Mouse (Mus musculus): ENCODE measurements around the gene Mllt1. TPM values are rescaled to one million over a fixed set of nuclear protein-coding genes. Genes with fewer than 3 reads are reported as not detected.

Mllt1 gene
- total RNA-seq, 1 experiment, result 24.6 TPM

DNA sequence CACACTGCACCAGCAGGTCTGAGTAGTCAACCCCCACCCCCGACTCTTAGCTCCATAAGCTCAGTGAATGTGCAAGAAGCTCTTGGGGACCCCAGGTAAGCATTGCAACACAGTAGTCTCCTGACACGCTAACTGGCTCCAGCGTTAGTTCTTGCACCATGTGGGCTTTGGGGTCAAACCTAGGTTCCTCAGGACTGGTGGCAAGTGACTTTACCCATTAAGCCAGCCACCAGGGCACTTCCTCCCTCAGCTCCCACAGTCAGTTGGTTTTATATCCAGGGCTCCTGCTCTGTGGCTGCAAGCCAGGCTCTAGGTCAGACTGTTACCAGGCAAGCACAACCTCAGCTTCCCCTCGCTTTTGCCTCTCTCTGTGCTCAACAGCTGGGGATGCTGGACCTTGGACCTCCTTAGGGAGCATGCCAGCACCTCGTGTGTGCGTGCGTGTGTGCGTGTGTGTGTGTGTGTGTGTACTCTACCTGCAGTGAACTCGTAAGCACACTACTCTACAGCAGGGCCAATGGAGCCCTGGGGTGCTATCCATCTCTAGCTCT, 39.8 kb downstream of the Mllt1 start:
- DNase-seq (ENCODE audit: low read depth, low spot score), result no peak
- no peaks in the 10 kb centered on the region for H3K9me3 ChIP-seq (ENCODE audit: control insufficient read depth, insufficient read depth, low read depth, low read length)
- in situ Hi-C loops (cut with MboI; ENCODE audit: low sequenced_read_pairs in 2 of 2, unreplicated experiment in 2 of 2), result no loop called here
- peaks cover 0 to 2% of the 10 kb centered on the region in 2 experiments; a peak in 1 of 4 replicates for H3K4me1 ChIP-seq (ENCODE audit: control insufficient read depth in 2 of 2, insufficient read depth in 2 of 2, low read length in 2 of 2, poor library complexity in 1 of 2)
- H3K4me3 ChIP-seq (ENCODE audit: insufficient read depth in 1 of 2, low read depth in 1 of 2, low read length in 2 of 2, poor library complexity in 1 of 2, severe bottlenecking in 1 of 2), result no peak overlapping the region
- TF ChIP-seq CHD2 (IDR thresholded peaks at IDR 0.05; ENCODE audit: low read depth, low read length), result no peak
- no peak for TF ChIP-seq HCFC1 (IDR thresholded peaks at IDR 0.05; ENCODE audit: borderline replicate concordance, insufficient read depth, low read length)
- TF ChIP-seq ZC3H11A (IDR thresholded peaks at IDR 0.05; ENCODE audit: borderline replicate concordance, low read depth, low read length), result no peak
- no peak for TF ChIP-seq MAFK (IDR thresholded peaks at IDR 0.05; ENCODE audit: insufficient read depth, low read depth, low read length)
- no peak for TF ChIP-seq ZNF384 (IDR thresholded peaks at IDR 0.05; ENCODE audit: low read depth, low read length)
- H3K9ac ChIP-seq (ENCODE audit: insufficient read depth, low read depth, low read length, poor library complexity, severe bottlenecking), result no peak overlapping the region
- peaks cover 63% of the 10 kb centered on the region for H3K36me3 ChIP-seq (ENCODE audit: control insufficient read depth, insufficient read depth, low read length, poor library complexity, severe bottlenecking)
- no peak overlapping the region for H3K27ac ChIP-seq (ENCODE audit: insufficient read depth, low read depth, low read length, poor library complexity, severe bottlenecking)

DNA sequence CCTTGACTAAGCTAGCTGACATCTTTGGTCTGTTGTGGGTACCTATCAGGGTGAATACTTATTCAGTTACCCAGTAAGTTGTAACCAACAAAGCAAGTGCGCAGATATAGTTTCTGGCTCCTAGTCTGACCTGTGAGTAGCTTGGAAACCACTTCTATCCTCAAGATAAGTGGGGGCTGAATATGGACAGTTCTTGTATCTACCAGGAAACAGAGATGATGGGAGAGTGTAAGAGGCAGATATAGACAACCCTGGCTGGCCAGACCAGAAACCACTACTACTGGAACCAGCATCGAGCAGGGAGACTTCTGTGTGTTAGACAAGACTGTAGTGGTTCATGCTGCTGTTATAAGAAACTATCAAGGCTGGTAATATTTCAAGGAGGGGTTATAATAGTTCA, 45.2 kb downstream of the Mllt1 start:
- H3K9me3 ChIP-seq (ENCODE audit: control insufficient read depth, insufficient read depth, low read depth, low read length), result no peaks in the 10 kb centered on the region
- H3K27ac ChIP-seq (ENCODE audit: insufficient read depth, low read depth, low read length, poor library complexity, severe bottlenecking), result no peak overlapping the region
- in situ Hi-C loops (cut with MboI; ENCODE audit: low sequenced_read_pairs in 2 of 2, unreplicated experiment in 2 of 2), result no loop called here
- H3K9ac ChIP-seq (ENCODE audit: insufficient read depth, low read depth, low read length, poor library complexity, severe bottlenecking), result no peak overlapping the region
- peaks cover 3 to 8% of the 10 kb centered on the region in 2 experiments for H3K4me1 ChIP-seq (ENCODE audit: control insufficient read depth in 2 of 2, insufficient read depth in 2 of 2, low read length in 2 of 2, poor library complexity in 1 of 2)
- peaks cover 45% of the 10 kb centered on the region for H3K36me3 ChIP-seq (ENCODE audit: control insufficient read depth, insufficient read depth, low read length, poor library complexity, severe bottlenecking)
- TF ChIP-seq HCFC1 (IDR thresholded peaks at IDR 0.05; ENCODE audit: borderline replicate concordance, insufficient read depth, low read length) (no peak), CHD2 (IDR thresholded peaks at IDR 0.05; ENCODE audit: low read depth, low read length) (no peak), MAFK (IDR thresholded peaks at IDR 0.05; ENCODE audit: insufficient read depth, low read depth, low read length) (no peak), ZNF384 (IDR thresholded peaks at IDR 0.05; ENCODE audit: low read depth, low read length) (no peak), ZC3H11A (IDR thresholded peaks at IDR 0.05; ENCODE audit: borderline replicate concordance, low read depth, low read length) (no peak)
- H3K4me3 ChIP-seq (ENCODE audit: insufficient read depth in 1 of 2, low read depth in 1 of 2, low read length in 2 of 2, poor library complexity in 1 of 2, severe bottlenecking in 1 of 2), result no peak overlapping the region
- DNase-seq (ENCODE audit: low read depth, low spot score), result no peak

DNA sequence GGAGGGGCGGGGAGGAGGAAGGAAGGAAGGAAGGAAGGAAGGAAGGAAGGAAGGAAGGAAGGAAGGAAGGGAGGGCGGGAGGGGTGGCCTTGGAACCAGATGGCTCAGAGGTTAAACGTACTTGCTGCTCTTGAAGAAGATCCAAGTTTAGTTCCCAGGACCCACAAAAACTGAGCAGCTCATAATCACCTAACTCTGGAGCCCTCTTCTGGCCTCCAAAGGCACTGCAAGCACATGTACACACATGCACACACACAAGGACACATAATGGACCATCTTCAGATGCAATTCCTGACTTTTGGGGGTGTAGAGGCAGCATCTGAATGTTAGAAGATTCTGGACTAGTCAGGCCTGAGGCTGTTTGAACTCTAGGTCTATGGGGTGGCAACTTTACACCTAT, 47.2 kb downstream of the Mllt1 start:
- Histone ChIP-seq H3K4me1 (ENCODE audit: control insufficient read depth in 2 of 2, insufficient read depth in 2 of 2, low read length in 2 of 2, poor library complexity in 1 of 2) (peaks cover 4 to 10% of the 10 kb centered on the region in 2 experiments), H3K27ac (ENCODE audit: insufficient read depth, low read depth, low read length, poor library complexity, severe bottlenecking) (peak overlapping the region; percentile 36; the same call in 1 of the 2 replicates), H3K36me3 (ENCODE audit: control insufficient read depth, insufficient read depth, low read length, poor library complexity, severe bottlenecking) (peaks cover 26% of the 10 kb centered on the region), H3K9ac (ENCODE audit: insufficient read depth, low read depth, low read length, poor library complexity, severe bottlenecking) (no peak overlapping the region), H3K4me3 (ENCODE audit: insufficient read depth in 1 of 2, low read depth in 1 of 2, low read length in 2 of 2, poor library complexity in 1 of 2, severe bottlenecking in 1 of 2) (no peak overlapping the region), H3K9me3 (ENCODE audit: control insufficient read depth, insufficient read depth, low read depth, low read length) (no peaks in the 10 kb centered on the region)
- DNase-seq (ENCODE audit: low read depth, low spot score), result no peak
- TF ChIP-seq ZC3H11A (IDR thresholded peaks at IDR 0.05; ENCODE audit: borderline replicate concordance, low read depth, low read length), result peak; percentile 64
- no peak for TF ChIP-seq MAFK (IDR thresholded peaks at IDR 0.05; ENCODE audit: insufficient read depth, low read depth, low read length)
- in situ Hi-C loops (cut with MboI; ENCODE audit: low sequenced_read_pairs in 2 of 2, unreplicated experiment in 2 of 2), result no loop called here

DNA sequence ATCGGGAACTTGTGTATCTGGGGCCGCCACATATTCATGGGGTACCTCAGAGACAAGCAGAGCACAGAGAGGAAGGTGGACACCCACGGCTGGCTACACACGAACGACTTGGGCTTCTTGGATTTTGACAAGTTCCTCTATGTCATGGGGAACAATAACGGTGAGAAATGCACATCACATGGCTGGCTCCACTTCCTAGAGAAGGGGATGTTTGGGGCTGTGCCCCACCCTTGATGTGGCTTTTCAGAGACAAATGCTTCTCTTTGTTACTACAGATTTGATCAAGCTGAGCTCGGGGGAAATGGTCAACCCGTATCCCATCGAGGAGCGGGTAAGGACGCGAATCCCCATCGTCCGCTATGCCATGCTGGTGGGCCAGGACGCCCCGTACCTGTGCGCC, 50.4 kb downstream of the Mllt1 start:
- TF ChIP-seq HCFC1 (IDR thresholded peaks at IDR 0.05; ENCODE audit: borderline replicate concordance, insufficient read depth, low read length), result no peak
- TF ChIP-seq ZNF384 (IDR thresholded peaks at IDR 0.05; ENCODE audit: low read depth, low read length), result no peak
- TF ChIP-seq CHD2 (IDR thresholded peaks at IDR 0.05; ENCODE audit: low read depth, low read length), result no peak
- TF ChIP-seq ZC3H11A (IDR thresholded peaks at IDR 0.05; ENCODE audit: borderline replicate concordance, low read depth, low read length), result no peak
- TF ChIP-seq MAFK (IDR thresholded peaks at IDR 0.05; ENCODE audit: insufficient read depth, low read depth, low read length), result no peak
- no peak for DNase-seq (ENCODE audit: low read depth, low spot score)
- H3K9me3 ChIP-seq (ENCODE audit: control insufficient read depth, insufficient read depth, low read depth, low read length), result no peaks in the 10 kb centered on the region
- peaks cover 11% of the 10 kb centered on the region for H3K36me3 ChIP-seq (ENCODE audit: control insufficient read depth, insufficient read depth, low read length, poor library complexity, severe bottlenecking)
- in situ Hi-C loops (cut with MboI; ENCODE audit: low sequenced_read_pairs in 2 of 2, unreplicated experiment in 2 of 2), result no loop called here
- peak overlapping the region; percentile 63; the same call in 1 of the 2 replicates for H3K9ac ChIP-seq (ENCODE audit: insufficient read depth, low read depth, low read length, poor library complexity, severe bottlenecking)
- H3K27ac ChIP-seq (ENCODE audit: insufficient read depth, low read depth, low read length, poor library complexity, severe bottlenecking), result peak overlapping the region; percentile 87
- H3K4me3 ChIP-seq (ENCODE audit: insufficient read depth in 1 of 2, low read depth in 1 of 2, low read length in 2 of 2, poor library complexity in 1 of 2, severe bottlenecking in 1 of 2), result peak overlapping the region; percentile 6 to 43; a peak in 3 of 4 replicates
- peaks cover 4 to 19% of the 10 kb centered on the region in 2 experiments for H3K4me1 ChIP-seq (ENCODE audit: control insufficient read depth in 2 of 2, insufficient read depth in 2 of 2, low read length in 2 of 2, poor library complexity in 1 of 2)

Data from ES-E14 (cell line).